Mouse (Mus musculus) bone marrow, adult 2 months (tissue): ENCODE results near the gene Lig3. TPM values are rescaled to one million over a fixed set of nuclear protein-coding genes. Genes with fewer than 3 reads are reported as not detected.

Source experiments
- H3K27ac ChIP-seq: fragments of 200-500 bp; 2 replicates; pipeline ENCODE4 v1.5.1; 2012; ENCODE audit warnings: low read depth, mild to moderate bottlenecking, control low read depth, inconsistent platforms, low read length; ENCODE audit not compliant: control insufficient read depth, poor library complexity, insufficient read depth
- H3K4me1 ChIP-seq: fragments of 200-500 bp; 2 replicates; pipeline ENCODE4 v1.6.1; 2011; ENCODE audit warnings: low read length; ENCODE audit not compliant: control insufficient read depth, insufficient read depth
- H3K4me3 ChIP-seq: fragments of 200-500 bp; replicated peaks from 2 replicates; pipeline ENCODE3; 2011; ENCODE audit warnings: mild to moderate bottlenecking, low read depth, low read length, control low read depth; ENCODE audit not compliant: control insufficient read depth
- CTCF ChIP-seq: fragments of 200-500 bp; IDR thresholded peaks from 2 replicates; pipeline ENCODE4 v1.5.1; 2011; ENCODE audit warnings: low read length, control low read depth; ENCODE audit not compliant: control insufficient read depth, insufficient read depth
- POLR2A ChIP-seq: fragments of 200-500 bp; IDR thresholded peaks from 2 replicates; pipeline ENCODE4 v1.6.1; 2011; ENCODE audit warnings: low read depth, mild to moderate bottlenecking, control low read depth, low read length, borderline replicate concordance; ENCODE audit not compliant: control insufficient read depth
- WGBS: fragments of 180-500 bp; shearing (Covaris S2); methylation state at CpG from one replicate; pipeline ENCODE4 v1.1.7; 2018; 5-methylcytosine and 5-hydroxymethylcytosine counted together
- polyA plus RNA-seq: library from polyadenylated mRNA; stranded (reverse); fragments of >200 nt; gene quantifications from 2 replicates; pipeline ENCODE4 v1.2.4, GENCODE M21; 2011; ENCODE audit warnings: low replicate concordance; ENCODE audit not compliant: missing spikeins, insufficient read depth, insufficient read length

Lig3 gene
- 6.4 and 17.6 TPM in 2 replicates for polyA plus RNA-seq

GRCm38 (mm10) chr11:82780983-82781903 is at the start of gene Lig3:
Lig3 (plus strand) TSS chr11:82781108.
- TF ChIP-seq CTCF (no peak), POLR2A (peak; percentile 52)
- WGBS, result under 1% methylated on average over 89 of the region's 90 CpGs
- H3K27ac ChIP-seq, result peak within 1 kb of the TSS; percentile 90
- H3K4me3 ChIP-seq, result peak within 1 kb of the TSS; percentile 88
- no peaks in the 10 kb centered on the region; the same call in 1 of the 2 replicates for H3K4me1 ChIP-seq

DNA sequence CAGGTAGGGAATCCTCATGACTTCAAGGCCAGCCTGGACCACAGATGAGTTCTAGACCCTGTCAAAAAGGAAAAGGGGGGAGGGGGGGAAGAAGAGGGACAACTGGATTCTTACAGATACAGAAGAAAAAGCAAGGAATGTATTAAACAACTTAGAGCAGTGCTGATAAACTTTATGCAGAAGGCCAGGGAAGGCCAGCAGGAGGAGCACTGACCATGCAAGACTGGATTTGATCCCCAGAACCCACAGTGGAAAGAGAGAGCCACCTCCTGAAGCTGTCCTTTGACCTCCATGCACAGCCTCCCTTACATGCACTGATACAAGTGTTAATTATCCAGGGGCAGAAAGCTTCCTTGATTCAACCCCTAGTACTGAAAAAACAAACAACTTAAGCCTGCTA is 46.7 kb upstream of the Lig3 start:
- TF ChIP-seq CTCF, result no peak
- no peak for TF ChIP-seq POLR2A
- no peak overlapping the region for H3K4me3 ChIP-seq
- H3K4me1 ChIP-seq, result no peaks in the 10 kb centered on the region
- no peak overlapping the region for H3K27ac ChIP-seq

DNA sequence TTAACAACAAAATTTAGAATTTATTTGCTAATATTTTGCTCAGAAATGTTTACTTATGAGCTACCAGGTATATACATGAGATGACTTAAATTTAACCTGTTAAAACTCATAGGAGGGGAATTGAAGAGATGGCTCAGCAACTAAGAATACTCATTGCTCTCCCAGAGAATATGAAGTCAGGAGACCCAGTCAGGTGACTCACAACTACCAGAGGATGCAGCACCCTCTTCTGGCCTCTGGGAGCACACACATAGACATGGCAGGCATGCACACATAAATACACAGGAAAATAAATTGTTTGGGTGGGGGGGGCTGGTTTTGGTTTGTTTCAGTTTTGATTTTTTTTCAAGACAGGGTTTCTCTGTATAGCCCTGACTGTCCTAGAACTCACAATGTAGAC is 41.9 kb upstream of the Lig3 start:
- Histone ChIP-seq H3K4me3 (no peak overlapping the region), H3K4me1 (no peaks in the 10 kb centered on the region), H3K27ac (no peak overlapping the region)
- TF ChIP-seq POLR2A (no peak), CTCF (no peak)

DNA sequence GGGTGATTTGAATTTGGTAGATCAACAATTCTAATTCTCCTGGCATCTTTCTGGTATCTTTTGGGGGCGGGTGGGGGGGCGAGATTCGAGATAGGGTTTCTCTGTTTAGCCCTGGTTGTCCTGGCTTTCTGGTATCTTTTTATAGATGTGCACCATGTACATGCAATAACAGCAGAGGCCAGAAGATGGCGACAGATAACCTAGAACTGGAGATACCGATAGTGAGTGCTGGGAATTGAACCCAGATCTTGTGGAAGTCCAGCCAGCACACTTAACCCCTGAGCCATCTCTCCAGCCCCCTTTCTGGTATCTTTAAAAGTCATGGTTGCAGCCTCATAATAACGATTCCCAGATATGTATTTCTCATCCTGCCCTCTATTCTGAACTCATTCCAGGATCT is 34.8 kb upstream of the Lig3 start:
- Histone ChIP-seq H3K4me1 (no peaks in the 10 kb centered on the region; the same call in 1 of the 2 replicates), H3K27ac (no peak overlapping the region), H3K4me3 (no peak overlapping the region)
- no peak for TF ChIP-seq POLR2A
- peak; percentile 51 for TF ChIP-seq CTCF
- WGBS, result 28% methylated on average over 6 of the region's 6 CpGs

DNA sequence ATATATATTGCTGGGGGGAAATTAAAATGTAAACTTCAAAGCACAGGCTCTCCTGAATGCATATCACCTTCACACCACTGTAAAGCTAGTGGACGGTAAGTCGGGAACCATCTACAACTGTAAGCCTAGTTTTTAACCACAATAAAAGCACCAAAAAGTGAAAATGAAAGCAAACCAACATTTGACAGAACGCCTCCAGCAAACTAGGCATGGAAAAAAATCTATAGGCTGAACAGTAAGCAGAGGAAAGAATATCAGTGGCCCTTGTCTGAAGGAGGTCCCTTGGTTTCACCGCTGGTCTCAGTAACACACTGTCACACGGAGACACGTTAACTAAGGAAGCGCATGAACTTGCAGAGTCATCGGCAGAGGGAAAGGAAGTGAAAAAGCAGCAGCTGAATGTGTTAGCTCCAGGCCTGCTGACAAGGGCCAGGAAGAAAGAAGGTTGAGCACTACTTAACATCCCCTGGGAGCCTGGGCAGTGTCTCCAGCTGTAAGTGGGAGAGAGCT is 34.0 kb upstream of the Lig3 start:
- WGBS, result under 1% methylated on average over 8 of the region's 8 CpGs
- peak overlapping the region; percentile 12; the same call in 1 of the 2 replicates for H3K27ac ChIP-seq
- no peaks in the 10 kb centered on the region; the same call in 1 of the 2 replicates for H3K4me1 ChIP-seq
- TF ChIP-seq POLR2A (no peak), CTCF (no peak)
- peak overlapping the region; percentile 52 for H3K4me3 ChIP-seq

DNA sequence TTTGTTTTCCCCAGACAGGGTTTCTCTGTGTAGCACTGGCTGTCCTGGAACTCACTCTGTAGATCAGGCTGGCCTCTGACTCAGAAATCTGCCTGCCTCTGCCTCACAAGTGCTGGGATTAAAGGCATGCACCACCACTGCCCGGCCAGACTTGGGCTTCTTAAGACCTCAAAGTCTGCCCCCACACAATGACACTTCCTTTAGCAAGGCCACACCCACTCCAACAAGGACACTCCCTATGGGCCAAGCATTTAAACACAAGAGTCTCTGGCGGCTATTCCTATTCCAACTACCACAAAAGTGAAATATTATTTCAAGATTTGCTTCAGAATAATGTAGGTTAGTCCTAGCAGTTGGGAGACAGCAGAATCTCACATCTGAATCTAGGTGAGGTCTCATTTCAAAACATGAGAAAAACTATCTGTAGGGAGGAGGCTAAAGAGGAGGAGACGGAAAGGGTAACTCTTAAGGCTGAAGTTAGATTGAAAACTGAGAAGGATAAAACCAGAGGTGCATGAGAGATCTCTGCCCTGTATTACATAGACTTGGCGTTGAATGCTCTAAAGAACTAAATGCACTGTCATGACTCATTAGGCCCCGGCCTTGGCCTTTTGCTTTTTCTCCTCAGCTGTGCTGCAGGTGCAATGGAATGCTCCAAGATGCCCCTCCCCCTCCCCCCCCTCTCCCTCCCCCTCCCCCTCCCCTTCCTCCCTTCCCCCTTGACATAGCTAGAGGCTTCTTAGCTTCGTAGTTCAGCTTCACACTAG is 28.4 kb upstream of the Lig3 start:
- no peak for TF ChIP-seq POLR2A
- TF ChIP-seq CTCF, result no peak
- Histone ChIP-seq H3K4me1 (no peaks in the 10 kb centered on the region; the same call in none of the 2 replicates), H3K4me3 (no peak overlapping the region), H3K27ac (no peak overlapping the region)
- 62% methylated on average over 6 of the region's 6 CpGs for WGBS

DNA sequence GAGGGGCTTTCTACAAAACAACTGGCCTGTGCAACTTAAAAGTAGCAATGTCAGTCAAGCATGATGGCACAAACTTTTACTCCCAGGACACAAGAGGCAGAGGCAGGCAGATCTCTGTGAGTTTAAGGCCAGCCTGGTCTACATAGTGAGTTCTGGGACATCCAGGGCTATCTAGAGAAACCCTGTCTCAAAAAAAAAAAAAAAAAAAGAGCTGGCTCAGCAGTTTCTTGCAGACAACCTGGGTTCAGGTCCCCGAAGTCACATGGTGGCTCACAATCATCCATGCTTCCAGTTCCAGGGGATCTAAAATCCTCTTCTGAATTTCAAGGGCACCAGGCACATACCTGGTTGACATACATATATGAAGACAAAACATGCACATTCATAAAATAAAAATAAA is 25.0 kb upstream of the Lig3 start:
- Histone ChIP-seq H3K4me1 (no peaks in the 10 kb centered on the region; the same call in none of the 2 replicates), H3K27ac (no peak overlapping the region), H3K4me3 (no peak overlapping the region)
- WGBS, result 89% methylated on average over 1 of the region's 1 CpGs
- no peak for TF ChIP-seq POLR2A
- no peak for TF ChIP-seq CTCF
